Mouse (Mus musculus) liver, adult 2 months (tissue): ENCODE data around the gene Me1.

Source experiments
- CTCF ChIP-seq: fragments of 200-500 bp; IDR thresholded peaks from 2 replicates; pipeline ENCODE4 v1.5.1; 2011; ENCODE audit warnings: low read depth, low read length, control low read depth
- POLR2A ChIP-seq: fragments of 200-500 bp; IDR thresholded peaks from 2 replicates; pipeline ENCODE4 v1.6.1; 2011; ENCODE audit warnings: low read length, control low read depth; ENCODE audit not compliant: insufficient read depth; ENCODE audit errors: extremely low read depth

GRCm38 (mm10) chr9:86738801-86739200 is 43.0 kb upstream of the Me1 start:
- TF ChIP-seq CTCF (no peak), POLR2A (no peak)
